Mouse (Mus musculus) heart, postnatal 4 days (tissue): ENCODE data around the gene Nav3. TPM values are rescaled to one million over a fixed set of nuclear protein-coding genes. Genes with fewer than 3 reads are reported as not detected.

Source experiments
- DNase-seq: peaks from one replicate; pipeline ENCODE4 v3.0.0; 2021
- total RNA-seq, 2 experiments: library from RNA; stranded (reverse); gene quantifications; 2 replicates each; pipeline ENCODE4 v1.2.3; 2021

The Nav3 gene
- total RNA-seq, 2 experiments from 2014 or later = 9.6 to 16.4 TPM

- DNase-seq = no peak
These were observed 649.1 kb downstream of the Nav3 start for GRCm38 (mm10) chr10:109806782-109807493.

GRCm38 (mm10) chr10:109803441-109803840 lies 652.6 kb downstream of the Nav3 start:
- DNase-seq = no peak

- no peak for DNase-seq
These were observed 653.8 kb downstream of the Nav3 start for GRCm38 (mm10) chr10:109802236-109802635.

- no peak for DNase-seq
These were observed 656.8 kb downstream of the Nav3 start for GRCm38 (mm10) chr10:109799246-109799645.

- no peak for DNase-seq
These were observed 659.0 kb downstream of the Nav3 start for GRCm38 (mm10) chr10:109796981-109797380.

- no peak for DNase-seq
These were observed 662.5 kb downstream of the Nav3 start for GRCm38 (mm10) chr10:109793491-109793890.

GRCm38 (mm10) chr10:109788728-109789127 lies 667.3 kb downstream of the Nav3 start:
- DNase-seq = no peak

GRCm38 (mm10) chr10:109779109-109779508 lies 676.9 kb downstream of the Nav3 start:
- no peak for DNase-seq

GRCm38 (mm10) chr10:109769092-109769491 lies 686.9 kb downstream of the Nav3 start:
- DNase-seq = no peak

- DNase-seq = peak; percentile 64
These were observed 690.4 kb downstream of the Nav3 start for GRCm38 (mm10) chr10:109765650-109766049.

GRCm38 (mm10) chr10:109764412-109765101 lies 691.4 kb downstream of the Nav3 start:
- peak; percentile 9 for DNase-seq

- no peak for DNase-seq
These were observed 696.9 kb downstream of the Nav3 start for GRCm38 (mm10) chr10:109758921-109759600.

- DNase-seq = no peak
These were observed 709.1 kb downstream of the Nav3 start for GRCm38 (mm10) chr10:109746901-109747300.

GRCm38 (mm10) chr10:109741664-109742063 lies 714.3 kb downstream of the Nav3 start:
- DNase-seq = peak; percentile 10

- no peak for DNase-seq
These were observed 715.7 kb downstream of the Nav3 start for GRCm38 (mm10) chr10:109740326-109740725.

GRCm38 (mm10) chr10:109723646-109724045 lies 732.4 kb downstream of the Nav3 start:
- DNase-seq = no peak

GRCm38 (mm10) chr10:109718808-109719207 lies 737.2 kb downstream of the Nav3 start:
- DNase-seq = no peak

GRCm38 (mm10) chr10:109718390-109718789 lies 737.6 kb downstream of the Nav3 start:
- no peak for DNase-seq

GRCm38 (mm10) chr10:109713001-109713400 lies 743.0 kb downstream of the Nav3 start:
- DNase-seq = peak; percentile 24

GRCm38 (mm10) chr10:109699771-109700335 lies 756.2 kb downstream of the Nav3 start:
- DNase-seq = no peak

GRCm38 (mm10) chr10:109690564-109690963 lies 765.4 kb downstream of the Nav3 start:
- no peak for DNase-seq

GRCm38 (mm10) chr10:109684109-109685056 lies 771.6 kb downstream of the Nav3 start:
- DNase-seq = peak; percentile 69
